In the genomic region with DNA sequence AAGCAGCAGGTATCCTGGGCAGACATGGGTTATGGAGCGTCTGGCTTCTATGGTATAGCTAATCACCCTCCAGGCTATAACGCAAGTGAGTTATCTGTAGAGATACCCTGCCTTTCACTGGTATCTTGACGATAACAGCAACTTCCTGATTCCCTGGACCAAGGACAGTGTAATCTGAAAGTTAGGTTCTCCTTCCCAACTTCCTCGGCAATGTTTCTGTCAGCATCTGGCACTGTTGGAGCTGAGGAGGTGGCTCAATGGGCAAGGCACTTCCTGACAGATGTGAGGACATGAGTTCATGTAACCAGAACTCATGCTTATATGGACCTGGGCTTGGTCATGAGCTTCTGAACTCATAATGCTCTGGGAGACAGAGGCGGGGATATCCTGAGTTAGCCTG, we compare ENCODE assay signal across 28 mouse cellular contexts.
DNase-seq lines count a peak whose midpoint lies in the region; ATAC-seq and TF ChIP-seq lines count a peak whose summit lies in the region.
"Had no signal": no experiment of that assay in that cellular context is flagged by ENCODE, and none has a peak within 500 bp of the region (broad histone marks: within the 10 kb centered on the region; RNA-seq: fewer than 3 reads in every experiment).

No protein-coding gene starts in this region.

- peak; percentile 91 to 96 for TF ChIP-seq EP300 in MEL (IDR thresholded peaks at IDR 0.05; ENCODE audit: low read depth in 1 of 2, low read length in 2 of 2)

- no peaks in the 10 kb centered on the region for H3K27me3 ChIP-seq in heart, embryonic 10.5 days (ENCODE audit: insufficient read depth, poor library complexity, severe bottlenecking)
- no peaks in the 10 kb centered on the region for H3K27me3 ChIP-seq in MEL (ENCODE audit: control insufficient read depth in 1 of 2, insufficient read depth in 2 of 2, low read length in 2 of 2)
- no peaks in the 10 kb centered on the region for H3K27me3 ChIP-seq in intestine, postnatal 0 days (replicated peaks; ENCODE audit: control insufficient read depth, insufficient read depth, low read length)
- peaks cover 14% of the 10 kb centered on the region; the same call in 1 of the 2 replicates for H3K27me3 ChIP-seq in hindbrain, embryonic 13.5 days
- H3K27me3 ChIP-seq: embryonic facial prominence, embryonic 12.5 days; forebrain, embryonic 15.5 days; limb, embryonic 15.5 days; lung, embryonic 15.5 days had no signal

- H3K27ac ChIP-seq in heart, embryonic 10.5 days: no peak overlapping the region
- peak overlapping the region; percentile 80 for H3K27ac ChIP-seq in MEL (ENCODE audit: control insufficient read depth, low read depth, low read length)
- no peak overlapping the region for H3K27ac ChIP-seq in intestine, postnatal 0 days (ENCODE audit: low read depth, low read length)
- no peak overlapping the region for H3K27ac ChIP-seq in hindbrain, embryonic 13.5 days
- H3K27ac ChIP-seq: embryonic facial prominence, embryonic 12.5 days; forebrain, embryonic 15.5 days; hindbrain, embryonic 14.5 days; limb, embryonic 10.5 days; limb, embryonic 15.5 days; liver, embryonic 15.5 days; lung, embryonic 15.5 days; stomach, postnatal 0 days had no signal

- TF ChIP-seq POLR2A in lung, adult 2 months (IDR thresholded peaks at IDR 0.05; ENCODE audit: borderline replicate concordance, extremely low read depth, low read depth, low read length): no peak
- TF ChIP-seq POLR2A in MEL (IDR thresholded peaks at IDR 0.05; ENCODE audit: control insufficient read depth in 1 of 2, insufficient read depth in 1 of 2, low read depth in 1 of 2, low read length in 2 of 2, poor library complexity in 1 of 2): no peak

- no peak for TF ChIP-seq CTCF in lung, adult 2 months (IDR thresholded peaks at IDR 0.05; ENCODE audit: insufficient read depth, low read length)
- no peak for TF ChIP-seq CTCF in MEL (IDR thresholded peaks at IDR 0.05 in 2 of 3, conservative IDR thresholded peaks at IDR 0.05 in 1 of 3; ENCODE audit: control insufficient read depth in 1 of 3, insufficient read depth in 1 of 3, low read depth in 2 of 3, low read length in 3 of 3, poor library complexity in 1 of 3, severe bottlenecking in 1 of 3)
- TF ChIP-seq CTCF in intestine, postnatal 0 days (IDR thresholded peaks at IDR 0.05; ENCODE audit: low read depth): no peak

- H3K4me3 ChIP-seq in heart, embryonic 10.5 days: no peak overlapping the region
- no peak overlapping the region for H3K4me3 ChIP-seq in lung, adult 2 months (replicated peaks; ENCODE audit: extremely low read depth, low read depth, low read length)
- H3K4me3 ChIP-seq in MEL (ENCODE audit: control insufficient read depth in 1 of 2, insufficient read depth in 1 of 2, low read depth in 2 of 2, low read length in 2 of 2): peak overlapping the region in 1 of 2 experiments; percentile 8; a peak in 1 of 4 replicates
- no peak overlapping the region for H3K4me3 ChIP-seq in intestine, postnatal 0 days (ENCODE audit: low read depth, low read length)
- no peak overlapping the region for H3K4me3 ChIP-seq in hindbrain, embryonic 13.5 days
- H3K4me3 ChIP-seq: embryonic facial prominence, embryonic 12.5 days; forebrain, embryonic 15.5 days; limb, embryonic 10.5 days; limb, embryonic 15.5 days; liver, embryonic 15.5 days; lung, embryonic 15.5 days had no signal

- no peak for TF ChIP-seq RAD21 in MEL (IDR thresholded peaks at IDR 0.05; ENCODE audit: low read depth, low read length)

- peak; percentile 44 for ATAC-seq in megakaryocyte, adult 5-6 weeks (ENCODE audit: poor library complexity, severe bottlenecking)
- no peak for ATAC-seq in intestine, postnatal 0 days
- ATAC-seq in hindbrain, embryonic 13.5 days (ENCODE audit: low FRiP score): no peak
- ATAC-seq: CD4-positive, CD25-positive, alpha-beta regulatory T cell, adult 4 months; forebrain, embryonic 15.5 days; midbrain, embryonic 16.5 days had no signal

- H3K9me3 ChIP-seq in heart, embryonic 10.5 days: no peaks in the 10 kb centered on the region
- no peaks in the 10 kb centered on the region for H3K9me3 ChIP-seq in MEL (replicated peaks; ENCODE audit: insufficient read depth, low read length)
- H3K9me3 ChIP-seq in intestine, postnatal 0 days (ENCODE audit: control insufficient read depth): no peaks in the 10 kb centered on the region
- no peaks in the 10 kb centered on the region for H3K9me3 ChIP-seq in hindbrain, embryonic 13.5 days
- H3K9me3 ChIP-seq: embryonic facial prominence, embryonic 12.5 days; forebrain, embryonic 15.5 days; limb, embryonic 10.5 days; limb, embryonic 15.5 days; liver, embryonic 15.5 days; lung, embryonic 15.5 days had no signal

- H3K4me1 ChIP-seq in heart, embryonic 10.5 days: peaks cover 19% of the 10 kb centered on the region
- peaks cover 2% of the 10 kb centered on the region for H3K4me1 ChIP-seq in lung, adult 2 months (ENCODE audit: control insufficient read depth, insufficient read depth, low read length)
- H3K4me1 ChIP-seq in MEL (ENCODE audit: control insufficient read depth in 1 of 2, insufficient read depth in 2 of 2, low read length in 2 of 2): peaks cover 16 to 37% of the 10 kb centered on the region in 2 experiments
- no peaks in the 10 kb centered on the region for H3K4me1 ChIP-seq in intestine, postnatal 0 days (replicated peaks; ENCODE audit: control insufficient read depth, insufficient read depth, low read length)
- H3K4me1 ChIP-seq in hindbrain, embryonic 13.5 days (replicated peaks): peaks cover 13% of the 10 kb centered on the region

- H3K79me2 ChIP-seq in MEL (ENCODE audit: control insufficient read depth, insufficient read depth, low read length, poor library complexity): no peaks in the 10 kb centered on the region

- no peaks in the 10 kb centered on the region for H3K36me3 ChIP-seq in heart, embryonic 10.5 days
- peaks cover 0 to 30% of the 10 kb centered on the region in 2 experiments; a peak in 2 of 4 replicates for H3K36me3 ChIP-seq in MEL (ENCODE audit: control insufficient read depth in 1 of 2, insufficient read depth in 2 of 2, low read length in 2 of 2)
- H3K36me3 ChIP-seq in intestine, postnatal 0 days (ENCODE audit: control insufficient read depth, insufficient read depth): no peaks in the 10 kb centered on the region
- H3K36me3 ChIP-seq in hindbrain, embryonic 13.5 days: no peaks in the 10 kb centered on the region
- H3K36me3 ChIP-seq: embryonic facial prominence, embryonic 12.5 days; forebrain, embryonic 15.5 days; limb, embryonic 10.5 days; limb, embryonic 15.5 days; liver, embryonic 15.5 days; lung, embryonic 15.5 days had no signal

- peak; percentile 17 to 23 for DNase-seq in heart, adult 9 months (ENCODE audit: low spot score in 2 of 2)
- no peak for DNase-seq in heart, embryonic 10.5 days (ENCODE audit: low spot score)
- DNase-seq in lung, postnatal 10 days: peak; percentile 5
- DNase-seq in lung, adult 2 months: no peak
- DNase-seq in MEL (ENCODE audit: low read depth, low spot score): peak; percentile 70
- DNase-seq: adrenal gland, adult 8-10 months; cerebellum, adult 8-10 months; cerebellum, postnatal 25 days; embryo, embryonic 11 days; heart, postnatal 36 days; kidney, adult 11 months; kidney, postnatal 14 days; layer of hippocampus, adult 9-11 months; thymus, adult 18-20 months; thymus, postnatal 25 days had no signal

- 25% methylated on average over 5 of the region's 5 CpGs for WGBS in heart, embryonic 10.5 days
- WGBS in lung, adult 2 months: 39% methylated on average over 5 of the region's 5 CpGs
- 38% methylated on average over 5 of the region's 5 CpGs for WGBS in intestine, postnatal 0 days
- WGBS in hindbrain, embryonic 13.5 days: 90% methylated on average over 5 of the region's 5 CpGs

- peak overlapping the region; percentile 8 for H3K9ac ChIP-seq in MEL (ENCODE audit: control insufficient read depth, low read depth, low read length, poor library complexity, severe bottlenecking)
- H3K9ac ChIP-seq in intestine, postnatal 0 days (ENCODE audit: low read depth, low read length): no peak overlapping the region
- H3K9ac ChIP-seq in hindbrain, embryonic 13.5 days: no peak overlapping the region
- H3K9ac ChIP-seq: embryonic facial prominence, embryonic 12.5 days; forebrain, embryonic 15.5 days; hindbrain, embryonic 14.5 days; limb, embryonic 15.5 days; liver, embryonic 15.5 days; lung, embryonic 15.5 days had no signal

- no peak overlapping the region for H3K4me2 ChIP-seq in intestine, postnatal 0 days (replicated peaks; ENCODE audit: low read depth)
- no peak overlapping the region for H3K4me2 ChIP-seq in hindbrain, embryonic 13.5 days
- H3K4me2 ChIP-seq: embryonic facial prominence, embryonic 12.5 days; forebrain, embryonic 15.5 days; hindbrain, embryonic 14.5 days; limb, embryonic 15.5 days; liver, embryonic 15.5 days; lung, embryonic 15.5 days had no signal

TF ChIP-seq in MEL, 35 proteins besides CTCF, POLR2A, EP300 and RAD21:
- TF ChIP-seq ELF1 (IDR thresholded peaks at IDR 0.05; ENCODE audit: low read depth, low read length) (peak; percentile 63; the same call in 1 of the 2 replicates), TAL1 (IDR thresholded peaks at IDR 0.05; ENCODE audit: low read length) (peak; percentile 51), GATA1 (IDR thresholded peaks at IDR 0.05; ENCODE audit: low read depth, low read length) (peak; percentile 98), SMC3 (IDR thresholded peaks at IDR 0.05; ENCODE audit: low read depth, low read length) (no peak), SIN3A (IDR thresholded peaks at IDR 0.05; ENCODE audit: low read length) (0 out of 2 replicates have a peak, but pooled peaks have one; percentile 44), NELFE (IDR thresholded peaks at IDR 0.05; ENCODE audit: low read depth, low read length) (no peak), TCF12 (IDR thresholded peaks at IDR 0.05; ENCODE audit: low read depth, low read length) (peak; percentile 89), ETS1 (IDR thresholded peaks at IDR 0.05; ENCODE audit: low read depth, low read length) (peak; percentile 84), MXI1 (IDR thresholded peaks at IDR 0.05; ENCODE audit: low read depth, low read length) (no peak), RCOR1 (IDR thresholded peaks at IDR 0.05; ENCODE audit: low read depth, low read length) (peak; percentile 79)
TF ChIP-seq in MEL: peak in this region for 7.

Comparison
In these comparisons a context has a peak if more than half of its experiments do, and no peak if none do; other contexts are left out.
1. DNase-seq: peak in heart, adult 9 months (2 of 2), lung, postnatal 10 days (single experiment) and MEL (single experiment); none in heart, embryonic 10.5 days (single experiment) and lung, adult 2 months (single experiment).